Mouse (Mus musculus): ENCODE measurements around the gene Dcun1d2.

- TF ChIP-seq CTCF (IDR thresholded peaks at IDR 0.05; ENCODE audit: extremely low read depth, insufficient read depth, insufficient read length, insufficient replicate concordance), result no peak
- no peak for TF ChIP-seq POLR2A (IDR thresholded peaks at IDR 0.05; ENCODE audit: low read depth, low read length)
These were observed 24.6 kb downstream of the Dcun1d2 start for GRCm38 (mm10) chr8:13263376-13263775.
